Comparison of ENCODE assay signal across 25 mouse cellular contexts in genomic region chr5:146611830-146612229, GRCm38 (mm10). TPM values are rescaled to one million over a fixed set of nuclear protein-coding genes. Genes with fewer than 3 reads are reported as not detected.
"Had no signal": no experiment of that assay in that cellular context is flagged by ENCODE, and none has a peak within 500 bp of the region (broad histone marks: within the 10 kb centered on the region; RNA-seq: fewer than 3 reads in every experiment).

No protein-coding gene starts in this region.

- H3K9me3 ChIP-seq: liver, embryonic 13.5 days; stomach, embryonic 15.5 days had no signal

- H3K9ac ChIP-seq: liver, embryonic 13.5 days; neural tube, embryonic 13.5 days; stomach, embryonic 15.5 days had no signal

- H3K36me3 ChIP-seq: liver, embryonic 13.5 days; neural tube, embryonic 13.5 days; stomach, embryonic 15.5 days had no signal

- H3K4me3 ChIP-seq: layer of hippocampus, adult 2 months; liver, embryonic 13.5 days; myocyte; neural tube, embryonic 13.5 days; stomach, embryonic 15.5 days had no signal

- H3K27ac ChIP-seq: kidney, postnatal 0 days; layer of hippocampus, adult 2 months; liver, embryonic 13.5 days; neural tube, embryonic 13.5 days; stomach, embryonic 15.5 days had no signal

- H3K4me1 ChIP-seq: liver, embryonic 13.5 days; stomach, embryonic 15.5 days had no signal

- DNase-seq: kidney, adult 18-20 months; kidney, adult 9 months; kidney, postnatal 25 days; layer of hippocampus, adult 9-11 months; liver, embryonic 13.5 days; lung, adult 2 months; lung, postnatal 14 days; lung, postnatal 4 days; midbrain, embryonic 14.5 days; right cerebral cortex, postnatal 25 days; spleen, adult 18-20 months; thymus, postnatal 36 days had no signal

- H3K27me3 ChIP-seq: liver, embryonic 13.5 days; neural tube, embryonic 13.5 days; stomach, embryonic 15.5 days had no signal

- H3K4me2 ChIP-seq: liver, embryonic 13.5 days; midbrain, embryonic 11.5 days; neural tube, embryonic 13.5 days; stomach, embryonic 15.5 days had no signal

RNA-seq across cellular contexts. Expression of gene Gpr12, which starts 26.8 kb away (rescaled TPM):
- polyA plus RNA-seq: large intestine, adult 2 months; lung, adult 2 months; lung, embryonic 16.5 days; myocyte; urinary bladder, adult 2 months had no signal

RNA-seq across cellular contexts. Expression of gene Gm3415, which starts 55.9 kb away (rescaled TPM):
- polyA plus RNA-seq: kidney, postnatal 0 days; large intestine, adult 2 months; limb, embryonic 14.5 days; liver, adult 2 months; liver, embryonic 13.5 days; liver, embryonic 16.5 days; lung, adult 2 months; lung, embryonic 16.5 days; midbrain, embryonic 11.5 days; midbrain, embryonic 14.5 days; myocyte; neural tube, embryonic 13.5 days; stomach, embryonic 15.5 days; thymus, postnatal 0 days; urinary bladder, adult 2 months had no signal
